Mouse (Mus musculus) E14TG2a.4 (cell line): ENCODE results near the gene Rassf5.

Source experiments
- CTCF ChIP-seq: conservative IDR thresholded peaks from 2 replicates; pipeline ENCODE4 v1.5.1; 2014; ENCODE audit warnings: low read length
- NANOG ChIP-seq: IDR thresholded peaks from 2 replicates; pipeline ENCODE4 v1.6.1; 2014; ENCODE audit warnings: borderline replicate concordance, low read length, mixed read lengths
- POU5F1 ChIP-seq: IDR thresholded peaks from 2 replicates; pipeline ENCODE4 v1.6.1; 2014; ENCODE audit warnings: low read length, borderline replicate concordance

- TF ChIP-seq CTCF (no peak), NANOG (no peak), POU5F1 (no peak)
Measured at GRCm38 (mm10) chr1:131218933-131219332, 26.1 kb downstream of the Rassf5 start.
